Mouse (Mus musculus) bone marrow, adult 2 months (tissue): ENCODE data around the gene Coro7. TPM values are rescaled to one million over a fixed set of nuclear protein-coding genes. Genes with fewer than 3 reads are reported as not detected.
A peak's percentile ranks its signal among the peaks of the same experiment; 100 is the strongest.

ENCODE experiments used
- H3K27ac ChIP-seq: fragments of 200-500 bp; 2 replicates; pipeline ENCODE4 v1.5.1; 2012; ENCODE audit warnings: low read depth, mild to moderate bottlenecking, control low read depth, inconsistent platforms, low read length; ENCODE audit not compliant: control insufficient read depth, poor library complexity, insufficient read depth
- H3K4me1 ChIP-seq: fragments of 200-500 bp; 2 replicates; pipeline ENCODE4 v1.6.1; 2011; ENCODE audit warnings: low read length; ENCODE audit not compliant: control insufficient read depth, insufficient read depth
- H3K4me3 ChIP-seq: fragments of 200-500 bp; replicated peaks from 2 replicates; pipeline ENCODE3; 2011; ENCODE audit warnings: mild to moderate bottlenecking, low read depth, low read length, control low read depth; ENCODE audit not compliant: control insufficient read depth
- CTCF ChIP-seq: fragments of 200-500 bp; IDR thresholded peaks from 2 replicates; pipeline ENCODE4 v1.5.1; 2011; ENCODE audit warnings: low read length, control low read depth; ENCODE audit not compliant: control insufficient read depth, insufficient read depth
- POLR2A ChIP-seq: fragments of 200-500 bp; IDR thresholded peaks from 2 replicates; pipeline ENCODE4 v1.6.1; 2011; ENCODE audit warnings: low read depth, mild to moderate bottlenecking, control low read depth, low read length, borderline replicate concordance; ENCODE audit not compliant: control insufficient read depth
- WGBS: fragments of 180-500 bp; shearing (Covaris S2); methylation state at CpG from one replicate; pipeline ENCODE4 v1.1.7; 2018; 5-methylcytosine and 5-hydroxymethylcytosine counted together
- polyA plus RNA-seq: library from polyadenylated mRNA; stranded (reverse); fragments of >200 nt; gene quantifications from 2 replicates; pipeline ENCODE4 v1.2.4, GENCODE M21; 2011; ENCODE audit warnings: low replicate concordance; ENCODE audit not compliant: missing spikeins, insufficient read depth, insufficient read length

Coro7 gene
- polyA plus RNA-seq, 1 experiment = 102 TPM

GRCm38 (mm10) chr16:4628898-4629419 lies 50.6 kb downstream of the Coro7 start:
- 92% methylated on average over 9 of the region's 9 CpGs for WGBS
- TF ChIP-seq CTCF (no peak), POLR2A (no peak)
- no peak overlapping the region for H3K27ac ChIP-seq
- peaks cover 2% of the 10 kb centered on the region; the same call in 1 of the 2 replicates for H3K4me1 ChIP-seq
- no peak overlapping the region for H3K4me3 ChIP-seq

GRCm38 (mm10) chr16:4627105-4627504 lies 52.5 kb downstream of the Coro7 start:
- WGBS = 83% methylated on average over 6 of the region's 6 CpGs
- TF ChIP-seq CTCF (no peak), POLR2A (no peak)
- Histone ChIP-seq H3K4me1 (peaks cover 2% of the 10 kb centered on the region; the same call in 1 of the 2 replicates), H3K4me3 (no peak overlapping the region), H3K27ac (no peak overlapping the region)

- TF ChIP-seq POLR2A (peak; percentile 55; the same call in 1 of the 2 replicates), CTCF (no peak)
- Histone ChIP-seq H3K4me1 (peaks cover 2% of the 10 kb centered on the region; the same call in 1 of the 2 replicates), H3K27ac (peak within 1 kb of the TSS; percentile 74), H3K4me3 (peak within 1 kb of the TSS; percentile 73)
- WGBS = under 1% methylated on average over 56 of the region's 56 CpGs
Measured at GRCm38 (mm10) chr16:4624481-4625110, 55.0 kb downstream of the Coro7 start, which contains the start of gene Pam16. TSS of gene Pam16 (minus strand) at chr16:4624988.

DNA sequence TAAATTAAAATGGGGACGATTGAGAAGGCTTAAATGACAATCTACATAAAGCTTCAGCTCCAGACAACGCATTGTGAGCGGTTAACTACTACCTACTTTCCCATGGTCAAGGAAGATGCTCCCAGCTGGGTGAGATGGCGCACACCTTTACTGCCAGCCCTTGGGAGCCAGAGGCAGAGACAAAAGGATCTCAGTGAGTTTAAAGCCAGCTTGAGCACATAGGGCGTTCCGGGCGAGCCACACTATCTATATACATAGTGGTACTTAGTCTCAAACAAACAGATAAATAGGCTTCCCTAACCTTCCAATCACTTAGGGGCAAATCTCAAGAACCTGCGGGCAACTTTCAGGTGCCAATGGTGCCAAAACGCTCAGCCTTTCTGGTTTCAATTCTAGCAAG lies 55.5 kb downstream of the Coro7 start:
- peak overlapping the region; percentile 73 for H3K4me3 ChIP-seq
- TF ChIP-seq POLR2A (no peak), CTCF (no peak)
- WGBS = 20% methylated on average over 9 of the region's 9 CpGs
- H3K27ac ChIP-seq = peak overlapping the region; percentile 74
- H3K4me1 ChIP-seq = peaks cover 2% of the 10 kb centered on the region; the same call in 1 of the 2 replicates

- WGBS = 65% methylated on average over 4 of the region's 4 CpGs
- Histone ChIP-seq H3K4me3 (no peak overlapping the region), H3K4me1 (no peaks in the 10 kb centered on the region), H3K27ac (no peak overlapping the region)
- TF ChIP-seq CTCF = no peak
- no peak for TF ChIP-seq POLR2A
Measured at GRCm38 (mm10) chr16:4616829-4617228, 62.7 kb downstream of the Coro7 start.

- Histone ChIP-seq H3K4me3 (no peak overlapping the region), H3K4me1 (no peaks in the 10 kb centered on the region), H3K27ac (no peak overlapping the region)
- no peak for TF ChIP-seq CTCF
- no peak for TF ChIP-seq POLR2A
- WGBS = 70% methylated on average over 1 of the region's 1 CpGs
Measured at GRCm38 (mm10) chr16:4615297-4615696, 64.3 kb downstream of the Coro7 start.

GRCm38 (mm10) chr16:4614639-4615038 lies 64.9 kb downstream of the Coro7 start:
- no peaks in the 10 kb centered on the region for H3K4me1 ChIP-seq
- H3K27ac ChIP-seq = no peak overlapping the region
- TF ChIP-seq CTCF (no peak), POLR2A (no peak)
- H3K4me3 ChIP-seq = no peak overlapping the region
- 86% methylated on average over 3 of the region's 3 CpGs for WGBS

GRCm38 (mm10) chr16:4613736-4614135 lies 65.8 kb downstream of the Coro7 start:
- no peak for TF ChIP-seq CTCF
- no peak; the same call in 1 of the 2 replicates for TF ChIP-seq POLR2A
- Histone ChIP-seq H3K4me1 (no peaks in the 10 kb centered on the region), H3K4me3 (no peak overlapping the region), H3K27ac (no peak overlapping the region)
- 85% methylated on average over 9 of the region's 9 CpGs for WGBS

DNA sequence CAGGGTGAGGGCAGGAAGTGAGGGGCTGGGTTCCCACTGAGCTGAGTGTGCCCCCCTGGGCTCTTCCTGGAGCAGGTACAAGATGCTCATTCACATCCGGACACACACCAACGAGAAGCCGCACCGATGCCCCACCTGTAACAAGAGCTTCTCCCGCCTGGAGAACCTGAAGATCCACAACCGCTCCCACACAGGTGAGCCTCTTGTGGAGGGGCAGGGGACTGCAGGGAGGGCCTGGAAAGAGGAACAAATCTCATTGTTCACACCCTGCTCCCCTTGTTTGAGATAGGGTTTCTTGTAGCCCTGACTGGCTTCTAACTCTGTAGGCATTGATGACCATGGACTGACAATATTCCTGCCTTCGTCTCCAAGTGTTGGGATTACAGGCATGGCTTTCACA lies 67.9 kb downstream of the Coro7 start:
- H3K4me1 ChIP-seq = no peaks in the 10 kb centered on the region
- 91% methylated on average over 7 of the region's 7 CpGs for WGBS
- TF ChIP-seq CTCF (no peak), POLR2A (no peak)
- H3K4me3 ChIP-seq = no peak overlapping the region
- no peak overlapping the region for H3K27ac ChIP-seq
